Mouse (Mus musculus) kidney, embryonic 14.5 days (tissue): ENCODE results near the gene Xpnpep2. TPM values are rescaled to one million over a fixed set of nuclear protein-coding genes. Genes with fewer than 3 reads are reported as not detected.

Experiments
- ATAC-seq: fragments of 200-750 bp; cut with Nextera tagmentation; 2 replicates; pipeline ENCODE4 v1.8.0; 2017; ENCODE audit warnings: moderate number of reproducible peaks, mild to moderate bottlenecking, moderate TSS enrichment, moderate library complexity; ENCODE audit not compliant: low FRiP score, low TSS enrichment
- H3K27ac ChIP-seq: fragments of 300-500 bp; sonication (generic); 2 replicates; pipeline ENCODE4 v1.5.1; 2014; ENCODE audit warnings: low read depth, mild to moderate bottlenecking, low read length, moderate library complexity, mixed read lengths
- H3K27me3 ChIP-seq: fragments of 300-500 bp; sonication (generic); 2 replicates; pipeline ENCODE4 v1.6.1; 2014; ENCODE audit warnings: mild to moderate bottlenecking, low read length; ENCODE audit not compliant: control insufficient read depth, insufficient read depth
- H3K36me3 ChIP-seq: fragments of 300-500 bp; sonication (generic); 2 replicates; pipeline ENCODE4 v1.6.1; 2014; ENCODE audit warnings: low read length, mixed read lengths; ENCODE audit not compliant: control insufficient read depth, insufficient read depth
- H3K4me1 ChIP-seq: fragments of 300-500 bp; sonication (generic); 2 replicates; pipeline ENCODE4 v1.6.1; 2014; ENCODE audit warnings: low read length, mixed read lengths; ENCODE audit not compliant: control insufficient read depth, insufficient read depth
- H3K4me2 ChIP-seq: fragments of 300-500 bp; sonication (generic); replicated peaks from 2 replicates; pipeline ENCODE4 v1.6.1; 2014; ENCODE audit warnings: low read depth, mild to moderate bottlenecking, low read length
- H3K4me3 ChIP-seq: fragments of 300-500 bp; sonication (generic); 2 replicates; pipeline ENCODE4 v1.5.1; 2014; ENCODE audit warnings: mild to moderate bottlenecking, low read length
- H3K9ac ChIP-seq: fragments of 300-500 bp; sonication (generic); 2 replicates; pipeline ENCODE4 v1.6.1; 2014; ENCODE audit warnings: low read depth, mild to moderate bottlenecking, low read length, moderate library complexity
- H3K9me3 ChIP-seq: fragments of 300-500 bp; sonication (generic); 2 replicates; pipeline ENCODE4 v1.6.1; 2016; ENCODE audit warnings: low read length; ENCODE audit not compliant: control insufficient read depth
- WGBS: fragments of 180-500 bp; shearing (Covaris S2); extraction: QIAGEN DNeasy Blood & Tissue Kit; methylation state at CpG from one replicate; pipeline ENCODE4 v1.1.7; 2014; 5-methylcytosine and 5-hydroxymethylcytosine counted together
- polyA plus RNA-seq: library from polyadenylated mRNA; unstranded; fragments of >200 nt; fragmentation: Nextera tagmentation; extraction: Ambion mirVana; gene quantifications from 2 replicates; pipeline ENCODE4 v1.2.1, GENCODE M21; 2014

Xpnpep2 gene
- polyA plus RNA-seq, 1 experiment from 2014 or later = 3.5 TPM

GRCm38 (mm10) chrX:48106226-48106625 lies 2.3 kb upstream of the Xpnpep2 start:
- no peak overlapping the region for H3K4me2 ChIP-seq
- H3K9ac ChIP-seq = no peak overlapping the region
- H3K4me3 ChIP-seq = no peak overlapping the region
- H3K9me3 ChIP-seq = no peaks in the 10 kb centered on the region
- no peak overlapping the region for H3K27ac ChIP-seq
- ATAC-seq = no peak
- WGBS = 76% methylated on average over 3 of the region's 3 CpGs
- no peaks in the 10 kb centered on the region for H3K36me3 ChIP-seq
- no peaks in the 10 kb centered on the region for H3K4me1 ChIP-seq
- no peaks in the 10 kb centered on the region for H3K27me3 ChIP-seq

DNA sequence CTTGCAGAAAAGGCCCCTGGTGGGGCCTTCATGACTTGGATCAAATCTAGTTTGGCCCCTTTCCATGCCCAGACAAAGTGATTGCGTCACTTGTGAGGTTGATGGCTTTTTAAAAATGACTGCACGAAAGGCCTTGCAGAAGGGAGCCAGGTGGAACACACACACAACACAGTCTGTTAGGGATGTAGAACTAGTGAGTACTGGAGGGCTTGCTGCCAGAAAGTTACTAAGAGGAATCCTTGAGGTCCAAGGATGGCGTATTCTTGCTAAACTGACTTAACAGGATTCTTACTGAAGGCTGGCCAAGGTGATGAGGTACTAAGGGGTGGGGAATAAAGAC lies 761 bp downstream of the Xpnpep2 start:
- 84% methylated on average over 3 of the region's 3 CpGs for WGBS
- no peaks in the 10 kb centered on the region for H3K36me3 ChIP-seq
- H3K4me2 ChIP-seq = no peak overlapping the region
- H3K4me3 ChIP-seq = no peak overlapping the region
- no peaks in the 10 kb centered on the region for H3K4me1 ChIP-seq
- no peaks in the 10 kb centered on the region for H3K9me3 ChIP-seq
- H3K27me3 ChIP-seq = no peaks in the 10 kb centered on the region
- no peak for ATAC-seq
- no peak overlapping the region for H3K27ac ChIP-seq
- H3K9ac ChIP-seq = no peak overlapping the region

- no peaks in the 10 kb centered on the region for H3K4me1 ChIP-seq
- no peaks in the 10 kb centered on the region for H3K27me3 ChIP-seq
- H3K36me3 ChIP-seq = no peaks in the 10 kb centered on the region
- no peak overlapping the region for H3K4me3 ChIP-seq
- H3K9me3 ChIP-seq = no peaks in the 10 kb centered on the region
- no peak overlapping the region for H3K27ac ChIP-seq
- no peak for ATAC-seq
- H3K9ac ChIP-seq = no peak overlapping the region
- H3K4me2 ChIP-seq = no peak overlapping the region
Observed at GRCm38 (mm10) chrX:48119294-48119693, 10.8 kb downstream of the Xpnpep2 start.

- Histone ChIP-seq H3K27me3 (no peaks in the 10 kb centered on the region), H3K9me3 (no peaks in the 10 kb centered on the region), H3K4me3 (no peak overlapping the region), H3K27ac (no peak overlapping the region), H3K36me3 (no peaks in the 10 kb centered on the region), H3K4me1 (no peaks in the 10 kb centered on the region), H3K4me2 (peak overlapping the region; percentile 19; the same call in 1 of the 2 replicates), H3K9ac (no peak overlapping the region)
- ATAC-seq = peak; percentile 66; the same call in 1 of the 2 replicates
- WGBS = 35% methylated on average over 17 of the region's 17 CpGs
Observed at GRCm38 (mm10) chrX:48124132-48125071, 15.9 kb downstream of the Xpnpep2 start.

GRCm38 (mm10) chrX:48126903-48127476 lies 18.5 kb downstream of the Xpnpep2 start:
- no peak overlapping the region for H3K9ac ChIP-seq
- ATAC-seq = peak; percentile 79
- no peak overlapping the region for H3K4me2 ChIP-seq
- 49% methylated on average over 6 of the region's 6 CpGs for WGBS
- H3K4me1 ChIP-seq = no peaks in the 10 kb centered on the region
- H3K4me3 ChIP-seq = no peak overlapping the region
- H3K27me3 ChIP-seq = no peaks in the 10 kb centered on the region; the same call in 1 of the 2 replicates
- no peak overlapping the region for H3K27ac ChIP-seq
- H3K36me3 ChIP-seq = no peaks in the 10 kb centered on the region
- H3K9me3 ChIP-seq = no peaks in the 10 kb centered on the region

GRCm38 (mm10) chrX:48127502-48128218 lies 19.1 kb downstream of the Xpnpep2 start:
- Histone ChIP-seq H3K4me1 (no peaks in the 10 kb centered on the region), H3K4me2 (no peak overlapping the region), H3K4me3 (no peak overlapping the region), H3K9ac (no peak overlapping the region), H3K36me3 (no peaks in the 10 kb centered on the region), H3K27ac (no peak overlapping the region), H3K27me3 (no peaks in the 10 kb centered on the region; the same call in 1 of the 2 replicates), H3K9me3 (no peaks in the 10 kb centered on the region)
- WGBS = 77% methylated on average over 6 of the region's 6 CpGs
- ATAC-seq = peak; percentile 52; the same call in 1 of the 2 replicates

DNA sequence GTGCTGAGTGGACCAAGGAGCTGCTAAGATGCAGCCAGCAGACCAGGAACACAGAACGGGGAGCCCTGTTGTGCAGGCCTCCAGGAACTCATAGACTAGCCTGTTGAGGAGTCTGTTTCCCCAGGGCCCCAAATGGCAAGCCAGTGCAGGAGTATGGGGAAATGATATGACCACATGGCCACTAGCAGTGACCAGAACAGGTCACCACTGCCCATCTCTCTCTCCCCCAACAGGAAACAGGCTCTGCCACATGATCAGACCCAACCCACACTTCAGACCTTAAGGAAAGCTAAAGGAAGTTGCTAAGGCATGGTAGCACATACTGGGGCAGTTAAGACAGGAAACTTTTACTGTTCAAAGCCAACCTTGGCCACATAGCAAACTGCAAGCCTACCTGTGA lies 20.6 kb downstream of the Xpnpep2 start:
- H3K36me3 ChIP-seq = no peaks in the 10 kb centered on the region
- no peak for ATAC-seq
- H3K4me1 ChIP-seq = no peaks in the 10 kb centered on the region
- H3K4me2 ChIP-seq = no peak overlapping the region
- WGBS = 57% methylated on average over 1 of the region's 1 CpGs
- H3K4me3 ChIP-seq = no peak overlapping the region
- H3K27me3 ChIP-seq = no peaks in the 10 kb centered on the region; the same call in 1 of the 2 replicates
- no peaks in the 10 kb centered on the region for H3K9me3 ChIP-seq
- H3K9ac ChIP-seq = no peak overlapping the region
- no peak overlapping the region for H3K27ac ChIP-seq

- Histone ChIP-seq H3K9ac (no peak overlapping the region), H3K4me1 (no peaks in the 10 kb centered on the region), H3K27me3 (no peaks in the 10 kb centered on the region), H3K4me3 (no peak overlapping the region), H3K4me2 (no peak overlapping the region), H3K9me3 (no peaks in the 10 kb centered on the region), H3K27ac (no peak overlapping the region), H3K36me3 (no peaks in the 10 kb centered on the region)
- 85% methylated on average over 4 of the region's 4 CpGs for WGBS
- ATAC-seq = no peak
Observed at GRCm38 (mm10) chrX:48136935-48137334, 28.4 kb downstream of the Xpnpep2 start.

DNA sequence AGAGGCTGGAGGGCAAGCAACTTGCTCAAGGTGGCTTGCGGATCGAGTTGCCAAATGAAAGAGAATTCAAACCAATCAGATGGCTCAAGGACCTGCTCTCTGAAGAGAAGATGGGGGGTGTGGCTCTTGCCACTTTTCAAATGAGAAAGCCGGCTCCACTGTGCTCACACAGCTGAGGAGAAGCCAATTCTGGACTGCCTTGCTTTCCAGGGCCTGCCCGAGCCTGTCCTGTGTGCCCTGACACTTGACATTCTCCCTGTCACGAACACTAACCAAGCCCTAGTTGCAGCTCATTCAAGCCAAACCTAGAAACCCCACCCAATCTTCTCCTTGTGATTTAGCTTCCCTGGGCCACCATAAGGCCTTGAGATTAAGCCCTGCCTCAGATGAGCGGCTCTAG lies 29.5 kb downstream of the Xpnpep2 start:
- WGBS = 73% methylated on average over 6 of the region's 6 CpGs
- Histone ChIP-seq H3K36me3 (no peaks in the 10 kb centered on the region), H3K9me3 (no peaks in the 10 kb centered on the region), H3K4me1 (no peaks in the 10 kb centered on the region), H3K4me2 (no peak overlapping the region), H3K4me3 (no peak overlapping the region), H3K27ac (no peak overlapping the region), H3K9ac (no peak overlapping the region), H3K27me3 (no peaks in the 10 kb centered on the region)
- ATAC-seq = no peak
